Mouse (Mus musculus): ENCODE data around the gene Metrnl.

The Metrnl gene

DNA sequence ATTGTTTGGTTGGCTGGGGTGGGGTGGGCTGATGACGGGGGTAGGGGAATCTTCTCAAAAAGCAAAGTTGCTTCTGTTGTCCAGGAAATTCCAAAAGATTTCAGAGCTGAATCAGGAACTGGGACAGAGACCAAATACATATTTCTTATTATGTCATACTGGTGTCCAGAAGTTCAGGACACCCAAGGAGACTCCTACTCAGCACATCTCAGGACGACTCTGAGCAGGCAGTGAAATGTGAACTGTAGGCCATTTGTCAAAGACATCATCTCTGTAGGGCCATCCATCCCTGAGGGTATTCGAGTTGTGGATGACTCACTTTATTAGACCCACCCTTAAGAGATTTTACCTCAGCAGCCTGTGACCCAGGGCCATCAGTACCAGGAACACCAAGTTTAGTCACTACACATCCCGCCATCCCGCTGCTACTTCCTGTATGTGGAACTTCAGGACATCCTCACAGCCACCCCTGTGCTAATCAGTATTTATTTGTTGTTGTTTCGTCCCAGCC lies 15.8 kb upstream of the Metrnl start:
- DNase-seq (ENCODE audit: low read depth in 1 of 2, low spot score in 2 of 2): no peak

DNA sequence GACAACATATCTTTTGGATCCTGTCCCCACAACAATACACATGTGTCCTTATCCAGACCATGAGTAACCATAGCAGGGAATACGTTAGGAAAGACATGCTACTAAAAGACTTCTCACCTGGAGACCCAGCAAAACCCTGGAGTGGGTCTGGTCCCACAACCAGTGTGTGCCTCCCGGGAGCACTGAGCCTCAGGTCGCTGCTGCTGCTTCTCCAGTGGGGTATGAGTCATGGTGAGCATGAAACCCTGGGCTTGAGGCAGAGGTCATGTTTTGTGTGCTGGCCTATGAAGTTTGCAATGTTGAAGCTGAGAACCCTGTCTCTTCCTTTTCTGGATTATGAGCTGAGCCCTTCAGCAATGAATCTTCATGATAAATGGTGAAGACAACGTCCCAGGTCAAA lies 15.3 kb upstream of the Metrnl start:
- DNase-seq (ENCODE audit: low read depth in 1 of 2, low spot score in 2 of 2): no peak

DNA sequence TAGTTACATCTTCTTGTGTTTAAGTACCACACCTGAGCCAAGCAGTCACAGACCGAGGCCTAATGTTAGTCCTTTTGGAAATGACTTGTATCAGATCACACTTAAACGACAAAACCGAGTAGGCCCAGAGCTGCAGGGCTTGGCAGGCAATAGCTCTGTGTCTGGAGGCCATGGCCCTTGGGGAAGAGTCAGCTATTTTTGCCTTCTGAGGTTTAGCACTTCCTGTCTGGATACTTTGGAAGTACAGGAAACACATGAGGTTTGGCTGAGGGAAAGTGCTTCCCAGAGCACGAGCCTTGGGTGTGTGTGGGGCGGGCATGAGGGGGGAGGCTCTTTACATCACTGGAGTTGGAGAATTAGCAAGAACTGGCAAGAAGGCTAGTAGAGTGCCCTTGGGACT lies 14.7 kb upstream of the Metrnl start:
- no peak for DNase-seq (ENCODE audit: low read depth in 1 of 2, low spot score in 2 of 2)

DNA sequence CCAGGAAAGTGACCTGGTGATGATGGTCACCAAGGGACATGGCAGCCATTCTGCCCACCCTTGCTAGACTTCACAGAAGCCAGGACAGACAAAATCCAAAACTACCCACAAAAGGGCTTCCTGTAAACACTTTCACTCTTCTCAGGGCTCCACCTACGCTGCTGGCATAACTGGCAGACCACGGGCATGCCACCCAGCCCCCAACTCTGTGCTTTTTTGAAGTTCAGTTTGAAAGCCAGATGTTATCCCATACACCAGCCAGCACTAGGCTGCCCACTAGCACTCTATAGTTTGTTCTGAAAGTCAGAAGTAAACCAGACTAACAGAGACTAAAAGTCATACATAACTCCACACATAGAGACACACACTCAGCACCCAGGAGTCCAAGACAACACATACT lies 13.3 kb upstream of the Metrnl start:
- no peak for DNase-seq (ENCODE audit: low read depth in 1 of 2, low spot score in 2 of 2)

DNA sequence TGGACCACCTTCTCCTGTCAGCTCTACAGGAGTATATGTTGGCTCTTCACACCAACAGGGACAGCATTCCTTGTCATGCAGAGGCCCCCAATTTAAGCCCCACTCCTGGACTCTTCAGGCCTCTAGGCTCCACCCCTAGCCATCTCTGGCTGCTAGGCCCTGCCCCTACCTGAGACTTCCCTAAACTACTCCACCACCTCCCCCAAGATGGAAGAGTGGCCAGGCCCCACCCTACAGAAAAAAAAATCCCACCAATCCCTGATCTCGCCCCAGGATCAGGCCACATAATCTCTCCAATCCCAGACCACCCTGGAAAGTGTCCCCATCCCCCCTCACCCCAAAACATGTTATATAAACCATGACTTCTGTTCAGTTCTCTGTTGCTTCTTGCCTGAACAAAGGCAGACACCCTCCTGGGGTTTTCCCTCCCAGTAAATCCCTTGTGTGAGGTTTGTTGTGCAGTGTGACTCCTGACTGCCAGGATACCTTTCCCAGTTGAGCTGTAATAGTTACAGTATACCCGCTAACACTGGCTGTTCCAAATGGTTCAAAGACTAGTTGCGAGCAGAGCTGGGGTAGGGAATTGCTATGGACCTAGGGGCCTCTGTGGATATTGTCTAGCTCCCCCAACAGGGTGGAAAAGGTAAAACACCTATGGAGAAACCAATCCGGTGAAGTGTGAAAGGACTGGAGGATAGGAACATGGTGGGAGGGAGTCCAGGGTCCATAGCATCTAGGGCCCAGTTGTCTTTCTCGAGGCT lies 5.9 kb upstream of the Metrnl start:
- DNase-seq (ENCODE audit: low read depth in 1 of 2, low spot score in 2 of 2): no peak

DNA sequence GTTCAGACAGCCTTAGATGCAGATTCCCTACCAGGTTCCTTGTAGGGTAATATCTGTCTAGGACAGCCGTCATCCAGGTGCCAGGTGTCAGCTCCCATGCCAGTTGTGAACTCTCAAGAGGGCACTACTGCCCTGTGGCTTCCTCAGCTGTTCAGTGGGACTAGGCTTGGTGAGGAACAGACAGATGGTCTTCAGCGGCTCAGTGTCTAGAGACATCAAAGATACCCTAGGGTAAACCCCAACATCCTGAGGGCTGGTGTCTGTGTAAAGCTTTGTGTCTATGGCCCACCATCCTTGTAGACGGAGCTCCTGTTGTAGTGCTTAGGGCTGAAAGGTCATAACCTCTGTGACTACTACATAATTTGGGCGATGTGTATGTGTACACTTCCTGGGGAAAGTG lies 4.1 kb upstream of the Metrnl start:
- DNase-seq (ENCODE audit: low read depth in 1 of 2, low spot score in 2 of 2): no peak

DNA sequence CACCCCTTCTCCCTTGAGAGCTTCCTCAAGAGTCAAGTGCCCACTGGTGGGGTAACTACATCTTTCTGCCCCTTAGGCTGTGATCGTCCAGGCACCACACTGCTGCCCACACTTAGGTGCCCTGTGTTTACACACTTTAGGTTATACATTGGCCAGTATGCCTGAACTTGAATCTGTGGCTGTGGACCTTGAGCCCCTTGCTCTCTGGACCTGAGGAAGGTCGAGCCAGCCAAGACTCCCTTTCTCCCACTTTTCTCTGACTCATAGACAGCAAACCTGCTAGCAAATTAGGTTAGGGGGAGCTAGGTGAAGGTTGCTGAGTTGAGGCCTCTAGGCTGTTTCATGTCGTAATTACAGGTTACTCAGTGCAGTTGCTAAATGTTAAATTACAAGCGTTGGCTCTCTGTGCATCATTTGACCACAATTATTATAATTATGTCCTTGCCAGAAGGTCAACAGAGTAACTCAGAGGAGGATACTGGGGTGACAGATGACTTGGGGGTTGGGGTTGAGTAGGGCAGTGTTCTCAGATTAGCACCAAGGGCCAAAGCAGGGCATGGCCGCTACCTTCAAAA lies 2.9 kb upstream of the Metrnl start:
- DNase-seq (ENCODE audit: low read depth in 1 of 2, low spot score in 2 of 2): no peak

DNA sequence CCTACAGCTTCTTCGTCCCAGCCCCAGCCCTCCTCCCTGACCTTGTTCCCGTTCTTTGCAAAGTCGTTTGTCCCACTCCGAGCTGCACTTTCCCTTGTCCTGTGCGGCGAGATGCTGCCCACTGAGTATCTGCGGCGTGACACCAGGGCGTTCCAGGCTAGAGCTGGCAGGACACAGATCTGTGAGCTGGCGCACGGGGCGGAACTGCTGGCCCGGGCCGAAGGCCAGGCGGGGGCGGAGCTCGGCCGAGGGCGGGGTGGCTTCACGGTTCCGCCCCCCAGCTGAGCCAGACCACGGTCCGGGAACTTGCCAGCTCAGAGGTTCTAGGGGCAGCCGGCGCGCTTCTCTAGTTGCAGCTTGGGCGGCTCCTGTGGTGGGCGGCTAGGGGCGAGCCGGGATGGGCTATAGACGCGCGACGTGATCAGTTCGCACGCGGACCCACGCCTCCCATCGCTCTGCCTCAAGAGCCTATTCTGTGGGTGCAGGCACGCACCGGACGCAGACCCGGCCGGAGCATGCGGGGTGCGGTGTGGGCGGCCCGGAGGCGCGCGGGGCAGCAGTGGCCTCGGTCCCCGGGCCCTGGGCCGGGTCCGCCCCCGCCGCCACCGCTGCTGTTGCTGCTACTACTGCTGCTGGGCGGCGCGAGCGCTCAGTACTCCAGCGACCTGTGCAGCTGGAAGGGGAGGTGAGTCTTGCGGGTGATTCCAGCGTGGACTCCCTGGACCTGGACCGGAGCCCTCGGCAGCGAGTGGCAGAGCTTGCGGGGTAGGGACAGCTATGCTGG lies 959 bp downstream of the Metrnl start:
- DNase-seq (ENCODE audit: low read depth in 1 of 2, low spot score in 2 of 2): peak; percentile 92 to 95

DNA sequence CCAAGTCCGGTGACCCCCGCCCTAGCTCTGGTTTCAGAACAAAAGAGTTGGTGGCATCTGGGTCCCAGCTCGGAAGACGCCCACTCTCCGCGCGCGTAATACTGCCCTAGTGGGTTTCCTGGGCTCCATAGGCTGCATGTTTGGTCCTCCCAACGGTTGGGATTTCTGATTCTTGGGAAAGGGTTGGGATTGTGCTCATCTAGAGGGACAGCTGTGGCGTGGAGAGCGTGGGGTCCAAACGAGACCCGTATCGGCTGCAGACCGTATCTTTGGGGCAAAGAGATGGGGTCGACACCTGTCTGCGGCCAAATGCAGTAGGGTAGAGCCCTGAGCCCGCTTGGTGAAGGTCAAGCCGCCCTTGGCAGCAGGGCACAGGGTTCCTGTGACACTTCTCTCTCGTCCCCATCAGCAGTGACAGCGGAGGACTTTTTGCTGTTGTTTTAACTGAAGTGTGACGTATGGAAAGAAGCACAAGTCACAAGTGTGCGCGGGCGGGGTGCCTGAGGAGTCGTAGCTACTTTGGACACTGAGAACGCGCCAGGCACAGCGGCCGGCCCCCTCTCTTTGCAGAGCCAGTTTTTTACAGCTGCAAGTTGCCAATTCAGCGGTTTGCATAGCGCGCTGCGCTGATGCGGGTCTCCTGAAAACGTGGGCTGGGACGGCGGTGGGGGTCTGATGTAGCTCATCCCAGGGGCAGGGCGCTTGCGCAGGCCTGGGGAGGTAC lies 1.7 kb downstream of the Metrnl start:
- peak in 1 of 2 experiments; percentile 69 for DNase-seq (ENCODE audit: low read depth in 1 of 2, low spot score in 2 of 2)

DNA sequence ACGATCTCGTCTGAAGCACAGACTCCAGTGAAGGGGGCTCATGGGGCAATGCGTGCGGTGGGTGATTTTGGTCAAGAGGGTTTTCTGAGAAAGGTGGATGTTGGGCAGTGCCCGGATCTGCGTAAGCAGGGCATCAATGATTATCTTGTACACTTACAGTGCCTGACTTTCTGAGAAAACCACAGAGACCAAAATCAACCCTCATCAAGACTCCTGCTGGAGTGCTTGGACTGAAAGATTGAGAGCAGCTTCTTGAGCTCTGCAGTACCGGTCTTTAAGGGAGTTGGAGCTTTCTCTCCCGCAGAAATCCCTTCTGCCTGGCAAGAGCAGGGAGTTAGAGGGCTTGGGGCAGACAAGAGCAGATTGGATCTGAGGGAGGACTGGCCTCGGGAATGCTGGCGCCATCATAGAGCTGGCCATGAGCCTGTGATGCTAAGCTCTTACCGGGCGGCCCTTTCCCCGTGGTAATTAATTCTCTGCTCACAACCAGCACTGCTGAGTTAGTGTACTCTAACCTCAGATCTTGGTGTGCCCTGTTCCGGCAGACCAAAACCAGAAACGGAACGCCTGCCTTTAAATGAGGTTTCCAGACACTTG lies 2.4 kb downstream of the Metrnl start:
- no peak for DNase-seq (ENCODE audit: low read depth in 1 of 2, low spot score in 2 of 2)

DNA sequence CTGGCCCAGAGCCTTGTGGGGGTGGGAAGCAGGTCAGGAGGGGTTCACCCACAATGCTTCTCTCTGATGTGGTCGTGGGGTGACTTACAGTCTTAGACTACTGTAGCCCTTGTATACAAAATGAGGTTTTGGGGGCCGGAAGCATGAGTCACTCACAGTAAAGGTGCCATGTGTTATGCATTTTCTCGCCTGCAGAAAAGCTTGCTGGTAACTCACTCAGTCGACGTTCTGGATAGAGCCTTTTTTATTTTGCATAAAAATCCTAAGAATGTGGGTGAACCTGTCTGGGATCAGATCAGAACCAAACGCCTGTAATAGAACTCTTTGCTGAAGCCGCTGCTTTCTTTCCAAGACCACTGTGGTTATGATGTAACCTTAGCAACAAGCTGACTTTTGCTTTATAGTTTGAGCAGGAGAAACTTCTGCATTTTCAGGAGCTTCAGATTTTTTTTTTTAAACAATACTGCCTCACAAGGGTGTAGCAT lies 5.2 kb downstream of the Metrnl start:
- DNase-seq (ENCODE audit: low read depth in 1 of 2, low spot score in 2 of 2): peak in 1 of 2 experiments; percentile 49

DNA sequence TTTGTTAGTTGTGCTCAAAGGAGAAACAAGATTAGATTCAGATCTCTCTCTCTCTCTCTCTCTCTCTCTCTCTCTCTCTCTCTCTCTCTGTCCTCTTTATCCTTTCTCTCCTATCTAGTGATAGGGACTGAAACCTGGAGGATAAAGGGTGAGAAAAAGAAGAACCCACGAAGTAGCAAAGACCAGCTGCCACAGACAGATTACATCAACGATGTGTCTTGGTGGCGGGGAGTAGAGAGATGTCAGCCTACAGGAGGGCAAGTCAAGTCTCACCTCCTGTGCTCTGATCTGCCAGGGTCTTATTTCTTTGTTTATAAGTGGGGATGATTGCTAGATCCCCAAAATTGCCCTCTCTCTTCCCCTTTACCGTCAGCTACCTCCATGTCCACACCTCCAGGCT lies 7.9 kb downstream of the Metrnl start:
- no peak for DNase-seq (ENCODE audit: low read depth in 1 of 2, low spot score in 2 of 2)

DNA sequence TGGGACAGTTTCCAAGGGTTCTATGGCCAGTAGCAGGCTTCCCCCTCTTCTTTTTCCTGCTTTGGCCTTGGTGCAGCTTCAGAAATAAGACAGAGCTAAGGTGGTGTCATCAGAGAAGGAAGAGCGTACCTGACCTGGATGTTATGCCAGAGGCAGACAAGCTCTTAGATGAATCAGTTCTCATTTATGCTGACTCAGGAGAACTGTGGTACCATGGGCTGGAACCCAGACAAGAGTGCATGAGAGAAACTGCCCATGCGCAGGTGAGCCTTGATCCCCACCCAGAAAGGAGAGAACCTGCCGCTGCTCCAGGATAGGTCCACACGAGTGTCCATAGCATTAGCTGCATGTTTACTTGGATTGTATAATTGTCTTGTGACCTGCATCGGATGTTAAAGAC lies 8.9 kb downstream of the Metrnl start:
- DNase-seq (ENCODE audit: low read depth in 1 of 2, low spot score in 2 of 2): no peak

DNA sequence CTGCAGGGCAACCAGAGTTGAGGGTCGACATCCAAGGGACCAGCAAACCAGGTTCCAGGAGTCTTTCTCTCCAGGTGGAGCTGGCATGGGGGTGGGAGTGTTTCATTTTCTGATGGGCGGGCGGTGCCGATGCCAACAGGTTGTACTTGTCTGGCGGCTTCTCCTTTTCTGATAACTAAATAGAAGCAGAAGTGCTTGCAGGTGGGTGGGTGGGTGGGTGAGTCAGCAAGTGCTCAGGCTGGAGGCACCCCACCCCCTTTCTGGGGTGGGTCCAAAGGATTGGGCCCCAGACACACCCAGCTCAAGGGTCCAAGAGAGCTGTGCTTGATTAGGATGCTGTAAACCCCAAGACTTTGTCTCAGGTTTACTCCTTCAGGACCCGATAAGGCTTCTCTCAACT lies 11.6 kb downstream of the Metrnl start:
- no peak for DNase-seq (ENCODE audit: low read depth in 1 of 2, low spot score in 2 of 2)

DNA sequence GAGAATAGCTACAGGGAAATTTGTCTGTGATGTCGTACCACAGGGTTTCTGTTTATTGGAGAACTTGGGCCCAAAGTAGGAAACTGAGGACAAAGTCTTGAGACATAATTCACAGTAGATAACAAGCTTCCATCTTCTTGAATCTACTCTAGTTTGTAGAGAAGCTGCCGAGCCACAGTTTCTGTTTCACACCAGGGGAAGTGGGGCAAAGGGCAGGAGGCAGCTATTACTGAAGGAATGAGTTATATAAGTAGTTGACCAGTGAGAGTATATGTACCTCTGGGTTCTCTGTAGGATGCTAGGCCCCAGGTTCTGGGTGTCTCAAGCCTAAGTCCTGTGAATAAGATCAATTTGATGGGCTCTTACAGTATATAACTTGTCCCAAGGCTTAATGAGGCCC lies 12.2 kb downstream of the Metrnl start:
- DNase-seq (ENCODE audit: low read depth in 1 of 2, low spot score in 2 of 2): no peak

DNA sequence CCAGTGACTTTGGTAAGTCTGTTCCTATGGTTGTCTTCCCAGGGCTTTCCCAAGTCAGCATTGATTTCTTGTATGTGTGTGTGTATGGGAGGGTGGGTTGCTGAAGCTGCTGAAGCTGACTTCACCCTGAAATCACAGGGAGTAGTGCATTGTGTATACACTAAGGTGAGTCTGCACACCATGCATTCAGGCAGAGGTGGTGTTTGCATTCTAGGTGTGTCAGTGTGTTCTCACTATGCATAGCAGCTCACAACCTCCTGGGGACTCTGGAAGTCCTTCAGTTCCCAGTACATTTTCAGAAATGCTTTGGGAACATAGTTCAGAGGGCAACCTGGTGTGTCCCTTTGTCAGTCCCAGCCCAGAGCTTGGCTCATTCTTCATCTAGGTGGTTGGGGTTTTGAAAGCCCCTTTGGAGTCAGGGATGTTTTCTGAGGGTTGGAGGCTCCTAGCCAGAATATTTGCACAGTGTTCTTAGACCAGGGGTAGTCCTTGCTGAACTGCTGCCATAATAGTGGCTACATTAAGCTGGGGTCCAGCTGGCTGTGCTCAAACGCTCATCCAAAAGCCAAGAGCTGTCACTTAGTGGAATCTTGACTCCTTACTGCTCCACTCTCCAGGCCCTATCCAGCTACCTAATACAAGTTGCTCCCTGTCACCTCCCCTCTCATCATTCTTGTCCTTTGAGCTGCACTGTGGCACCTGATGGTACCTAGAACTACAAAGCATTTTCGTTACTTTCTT lies 13.6 kb downstream of the Metrnl start:
- no peak for DNase-seq (ENCODE audit: low read depth in 1 of 2, low spot score in 2 of 2)

DNA sequence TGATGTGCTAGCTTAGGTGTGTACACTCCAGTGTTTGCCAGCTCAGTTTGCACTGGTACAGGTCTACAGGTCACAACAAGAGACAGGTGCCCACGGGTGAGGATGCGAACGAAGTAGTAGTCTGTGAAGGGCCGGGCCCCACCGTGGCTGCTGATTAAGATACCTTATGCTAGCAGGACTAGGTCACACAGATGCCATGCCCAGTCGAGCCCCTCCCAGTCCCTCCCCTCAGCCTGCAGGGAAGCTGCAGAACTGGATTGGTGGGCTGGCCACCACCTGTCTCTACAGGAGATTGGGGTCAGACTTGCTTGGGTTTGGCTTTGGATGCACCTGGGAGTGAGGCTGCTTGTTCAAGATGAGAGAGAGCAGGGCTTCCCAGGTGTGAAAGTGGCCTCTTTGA lies 16.4 kb downstream of the Metrnl start:
- DNase-seq (ENCODE audit: low read depth in 1 of 2, low spot score in 2 of 2): no peak

DNA sequence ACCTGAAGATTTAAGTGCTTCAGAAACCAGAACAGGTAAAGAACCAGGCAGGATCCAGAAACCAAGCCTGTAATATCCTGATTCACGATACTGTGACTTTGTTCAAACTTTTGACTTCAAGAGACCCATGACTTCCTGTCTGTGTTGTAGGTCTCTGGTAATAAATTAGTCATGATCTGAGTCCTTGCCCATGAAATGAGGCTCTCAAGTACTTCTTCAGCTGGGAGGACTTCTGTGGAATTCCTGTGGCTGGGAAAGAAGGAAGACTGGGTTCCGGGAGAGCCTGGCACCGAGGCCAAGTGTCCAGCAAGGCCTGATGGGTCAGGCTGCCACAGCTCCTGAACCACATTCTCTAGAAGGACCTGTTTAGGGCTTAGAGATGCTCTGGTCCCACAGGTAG lies 19.4 kb downstream of the Metrnl start:
- no peak for DNase-seq (ENCODE audit: low read depth in 1 of 2, low spot score in 2 of 2)

DNA sequence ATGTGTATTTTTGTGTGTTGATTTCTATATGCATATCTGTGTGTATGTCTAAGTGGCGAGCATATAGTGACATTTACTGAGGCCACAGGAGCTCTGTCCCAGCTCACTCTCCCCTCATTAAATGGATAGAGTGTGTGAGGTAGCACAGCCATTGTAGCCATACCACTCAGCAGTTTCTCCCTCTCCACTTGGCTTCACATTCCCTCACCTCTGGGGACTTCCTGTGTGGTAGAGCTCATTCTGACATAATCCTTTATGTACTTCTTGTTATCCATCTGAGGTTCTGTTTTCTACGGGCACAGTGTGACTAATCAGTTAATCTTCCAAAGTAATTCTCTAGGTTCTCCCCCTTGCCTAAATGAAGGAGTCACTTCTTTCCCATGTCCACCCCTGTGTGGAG lies 21.1 kb downstream of the Metrnl start:
- DNase-seq (ENCODE audit: low read depth in 1 of 2, low spot score in 2 of 2): no peak

DNA sequence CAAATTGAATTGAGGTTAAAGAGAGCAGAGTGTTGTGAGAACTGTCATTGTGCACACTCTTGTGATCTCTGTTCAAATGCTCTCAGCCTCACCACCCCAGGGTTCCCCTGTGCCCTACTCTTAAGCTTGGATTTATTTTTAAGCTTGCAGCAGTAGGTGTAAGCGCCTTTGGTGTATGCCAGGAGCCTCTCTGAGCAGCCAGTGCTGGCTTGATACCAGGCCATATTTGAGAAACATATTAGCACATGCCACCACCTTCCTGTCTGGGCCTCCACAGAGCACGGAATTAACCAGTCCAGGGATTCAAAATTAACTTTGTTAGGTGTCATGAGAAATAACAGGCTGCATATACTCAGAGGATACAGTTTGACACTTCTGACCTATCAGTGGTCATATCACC lies 25.3 kb downstream of the Metrnl start:
- DNase-seq (ENCODE audit: low read depth in 1 of 2, low spot score in 2 of 2): no peak

Data from monocyte, adult 2 months (primary cell).